Mouse (Mus musculus): ENCODE measurements around the gene Ncr1. TPM values are rescaled to one million over a fixed set of nuclear protein-coding genes. Genes with fewer than 3 reads are reported as not detected.
"Not testable (repeated sequence)": the region's sequence is repeated elsewhere in the genome, so short reads cannot be mapped to it uniquely, and the experiment has no call there.

Ncr1 gene
- polyA plus RNA-seq (2012; rRNA removed): 0.29 and 0.52 TPM in 2 replicates

DNA sequence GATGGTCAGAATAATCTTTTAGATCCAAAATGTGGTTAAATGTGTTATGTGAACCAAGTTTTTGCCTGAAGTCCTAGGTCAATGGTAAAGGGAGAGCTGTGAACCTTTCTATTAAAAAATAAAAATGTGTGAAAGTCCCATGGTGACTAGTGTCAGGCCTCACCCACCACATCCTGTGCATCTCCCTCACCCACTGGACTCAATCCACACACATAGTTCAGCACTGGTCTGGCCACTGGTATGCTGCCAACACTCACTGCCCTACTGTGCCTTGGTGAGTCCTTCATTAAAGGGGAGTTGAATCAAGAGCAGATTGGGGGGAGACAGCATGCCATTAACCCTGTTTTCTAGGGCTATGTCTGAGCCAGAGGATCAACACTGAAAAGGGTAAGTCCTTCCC is at the start of gene Ncr1:
Gene Ncr1 (plus strand): TSS at position 216 of the 400 bp plus-strand sequence.
- H3K36me3 ChIP-seq (ENCODE audit: control insufficient read depth, insufficient read depth, low read length): no peaks in the 10 kb centered on the region
- TF ChIP-seq POLR2A (IDR thresholded peaks at IDR 0.05; ENCODE audit: low read depth, low read length): no peak
- TF ChIP-seq CTCF (conservative IDR thresholded peaks at IDR 0.05; ENCODE audit: insufficient read depth, insufficient read length, low read depth, low read length): no peak
- no peak for DNase-seq
- H3K4me3 ChIP-seq (ENCODE audit: insufficient read depth, low read depth, low read length): no peak within 1 kb of the TSS
- no peaks in the 10 kb centered on the region for H3K27me3 ChIP-seq (replicated peaks; ENCODE audit: control insufficient read depth, insufficient read depth, low read length)
- no peak within 1 kb of the TSS for H3K27ac ChIP-seq (ENCODE audit: insufficient read depth, low read depth, low read length)
- no peaks in the 10 kb centered on the region for H3K4me1 ChIP-seq (ENCODE audit: control insufficient read depth, insufficient read depth, low read length)

DNA sequence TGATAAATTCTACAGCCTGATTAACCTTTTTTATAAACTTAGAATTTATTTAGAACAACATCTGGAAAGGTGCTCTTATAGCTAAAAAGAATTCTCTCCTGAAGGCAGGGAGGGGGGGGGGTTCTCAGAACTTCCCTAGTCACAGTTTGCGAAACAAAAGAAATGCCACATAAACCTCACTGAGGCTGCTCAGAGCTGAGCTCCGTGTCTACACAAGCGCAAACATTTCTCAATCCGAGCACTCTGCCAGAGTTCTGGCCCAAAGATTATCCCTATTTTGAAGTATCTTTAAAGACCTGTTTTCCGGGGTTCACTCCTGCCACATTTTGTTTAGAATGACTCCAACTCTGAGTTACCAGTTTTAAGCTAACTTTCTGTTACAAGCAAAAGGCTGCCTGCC is 44.9 kb upstream of the Ncr1 start:
- Histone ChIP-seq H3K27me3 (replicated peaks; ENCODE audit: control insufficient read depth, insufficient read depth, low read length) (no peaks in the 10 kb centered on the region), H3K4me3 (ENCODE audit: insufficient read depth, low read depth, low read length) (no peak overlapping the region), H3K36me3 (ENCODE audit: control insufficient read depth, insufficient read depth, low read length) (no peaks in the 10 kb centered on the region), H3K27ac (ENCODE audit: insufficient read depth, low read depth, low read length) (no peak overlapping the region), H3K4me1 (ENCODE audit: control insufficient read depth, insufficient read depth, low read length) (no peaks in the 10 kb centered on the region)
- no peak for DNase-seq
- WGBS: 81% methylated on average over 5 of the region's 5 CpGs
- TF ChIP-seq CTCF (conservative IDR thresholded peaks at IDR 0.05; ENCODE audit: insufficient read depth, insufficient read length, low read depth, low read length) (no peak), POLR2A (IDR thresholded peaks at IDR 0.05; ENCODE audit: low read depth, low read length) (no peak)

DNA sequence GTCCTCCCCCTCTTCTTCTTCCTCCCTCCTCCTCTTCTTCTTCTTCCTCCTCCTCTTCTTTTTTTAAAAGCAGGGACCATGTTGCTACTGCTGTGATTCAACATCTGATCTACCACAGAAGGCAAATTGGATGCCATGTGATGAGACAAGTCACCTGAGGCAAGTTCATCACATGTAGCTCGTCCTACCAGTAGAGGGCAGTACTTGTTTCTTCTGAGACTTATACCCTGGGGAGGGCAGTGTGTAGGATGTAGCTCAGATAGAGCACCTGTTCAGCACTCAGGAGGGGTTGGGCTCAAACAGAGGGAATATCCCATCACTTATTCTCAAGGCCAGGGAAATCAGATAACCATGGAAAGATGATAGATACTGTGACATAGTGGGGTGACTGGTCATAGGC is 40.3 kb upstream of the Ncr1 start:
- Histone ChIP-seq H3K4me1 (ENCODE audit: control insufficient read depth, insufficient read depth, low read length) (no peaks in the 10 kb centered on the region), H3K27ac (ENCODE audit: insufficient read depth, low read depth, low read length) (no peak overlapping the region), H3K36me3 (ENCODE audit: control insufficient read depth, insufficient read depth, low read length) (no peaks in the 10 kb centered on the region), H3K4me3 (ENCODE audit: insufficient read depth, low read depth, low read length) (no peak overlapping the region), H3K27me3 (replicated peaks; ENCODE audit: control insufficient read depth, insufficient read depth, low read length) (no peaks in the 10 kb centered on the region; the same call in 1 of the 2 replicates)
- peak; percentile 25 for DNase-seq
- TF ChIP-seq POLR2A (IDR thresholded peaks at IDR 0.05; ENCODE audit: low read depth, low read length) (no peak), CTCF (conservative IDR thresholded peaks at IDR 0.05; ENCODE audit: insufficient read depth, insufficient read length, low read depth, low read length) (peak; percentile 48)
- 49% methylated on average over 1 of the region's 1 CpGs for WGBS

DNA sequence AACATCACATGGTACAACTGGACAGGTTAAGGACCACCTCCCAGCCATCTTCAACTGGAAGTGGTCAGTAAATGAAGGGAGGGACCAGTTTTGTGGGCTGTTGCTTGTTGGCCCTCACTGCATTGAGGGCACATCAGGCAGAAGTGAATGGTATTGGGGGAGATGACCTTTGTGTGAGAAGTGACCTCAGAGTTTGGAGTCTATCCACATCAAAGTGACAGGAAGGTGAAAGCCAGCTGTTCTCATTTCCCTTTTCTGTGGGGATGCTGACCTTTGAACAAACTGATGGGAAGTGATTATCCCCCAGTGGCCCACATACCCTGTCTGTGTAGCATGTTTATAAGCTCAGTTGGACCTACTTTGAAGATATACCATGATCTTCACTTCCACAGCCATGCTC is 37.4 kb upstream of the Ncr1 start:
- Histone ChIP-seq H3K36me3 (ENCODE audit: control insufficient read depth, insufficient read depth, low read length) (no peaks in the 10 kb centered on the region), H3K27me3 (replicated peaks; ENCODE audit: control insufficient read depth, insufficient read depth, low read length) (no peaks in the 10 kb centered on the region; the same call in 1 of the 2 replicates), H3K4me1 (ENCODE audit: control insufficient read depth, insufficient read depth, low read length) (no peaks in the 10 kb centered on the region), H3K4me3 (ENCODE audit: insufficient read depth, low read depth, low read length) (no peak overlapping the region), H3K27ac (ENCODE audit: insufficient read depth, low read depth, low read length) (no peak overlapping the region)
- no peak for DNase-seq
- no peak for TF ChIP-seq CTCF (conservative IDR thresholded peaks at IDR 0.05; ENCODE audit: insufficient read depth, insufficient read length, low read depth, low read length)
- no peak for TF ChIP-seq POLR2A (IDR thresholded peaks at IDR 0.05; ENCODE audit: low read depth, low read length)

DNA sequence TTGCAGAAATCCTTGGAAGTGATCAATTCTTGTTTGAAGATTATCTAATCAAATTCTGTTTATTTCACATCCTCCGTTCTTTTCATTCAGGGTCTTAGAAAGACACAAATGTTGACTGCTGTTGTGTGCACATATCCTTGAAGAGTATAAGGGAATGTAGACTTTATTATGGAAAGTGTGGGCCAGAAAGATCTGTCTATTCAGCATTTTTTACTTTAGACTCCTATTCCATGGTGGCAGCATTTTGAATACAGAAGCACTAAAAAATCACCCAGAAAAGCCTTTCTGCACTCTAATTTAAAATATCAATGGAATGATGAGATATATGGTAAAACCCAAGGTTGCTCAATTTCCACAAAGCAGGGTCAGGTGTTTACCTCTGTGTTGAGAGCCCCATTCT is 34.1 kb upstream of the Ncr1 start:
- no peaks in the 10 kb centered on the region for H3K36me3 ChIP-seq (ENCODE audit: control insufficient read depth, insufficient read depth, low read length)
- TF ChIP-seq CTCF (conservative IDR thresholded peaks at IDR 0.05; ENCODE audit: insufficient read depth, insufficient read length, low read depth, low read length) (no peak), POLR2A (IDR thresholded peaks at IDR 0.05; ENCODE audit: low read depth, low read length) (no peak)
- 95% methylated on average over 1 of the region's 1 CpGs for WGBS
- no peaks in the 10 kb centered on the region; the same call in 1 of the 2 replicates for H3K27me3 ChIP-seq (replicated peaks; ENCODE audit: control insufficient read depth, insufficient read depth, low read length)
- H3K27ac ChIP-seq (ENCODE audit: insufficient read depth, low read depth, low read length): no peak overlapping the region
- no peaks in the 10 kb centered on the region for H3K4me1 ChIP-seq (ENCODE audit: control insufficient read depth, insufficient read depth, low read length)
- no peak overlapping the region for H3K4me3 ChIP-seq (ENCODE audit: insufficient read depth, low read depth, low read length)
- DNase-seq: no peak

DNA sequence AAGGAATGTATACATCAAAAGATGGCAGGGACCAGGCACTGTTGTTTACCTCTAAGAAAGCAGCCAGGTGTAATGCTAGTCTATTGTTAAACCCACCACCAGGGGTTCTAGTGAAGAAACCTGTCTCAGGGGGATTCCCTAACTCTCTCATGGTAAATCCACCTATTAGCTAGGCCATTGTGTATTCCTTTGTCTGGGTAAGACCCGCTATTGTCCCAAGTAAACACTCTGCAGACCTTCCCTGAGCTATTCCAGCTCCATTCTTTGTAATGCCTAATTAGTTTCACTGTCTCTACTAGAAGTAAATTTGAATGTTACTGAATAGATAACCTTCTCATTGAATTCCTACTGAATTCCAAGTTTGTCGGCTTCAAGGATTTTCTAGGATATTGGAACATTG is 24.4 kb upstream of the Ncr1 start:
- DNase-seq; H3K4me3 ChIP-seq (ENCODE audit: insufficient read depth, low read depth, low read length); H3K27me3 ChIP-seq (replicated peaks; ENCODE audit: control insufficient read depth, insufficient read depth, low read length); H3K36me3 ChIP-seq (ENCODE audit: control insufficient read depth, insufficient read depth, low read length); H3K27ac ChIP-seq (ENCODE audit: insufficient read depth, low read depth, low read length); H3K4me1 ChIP-seq (ENCODE audit: control insufficient read depth, insufficient read depth, low read length): not testable (repeated sequence)
- 83% methylated on average over 2 of the region's 2 CpGs for WGBS

DNA sequence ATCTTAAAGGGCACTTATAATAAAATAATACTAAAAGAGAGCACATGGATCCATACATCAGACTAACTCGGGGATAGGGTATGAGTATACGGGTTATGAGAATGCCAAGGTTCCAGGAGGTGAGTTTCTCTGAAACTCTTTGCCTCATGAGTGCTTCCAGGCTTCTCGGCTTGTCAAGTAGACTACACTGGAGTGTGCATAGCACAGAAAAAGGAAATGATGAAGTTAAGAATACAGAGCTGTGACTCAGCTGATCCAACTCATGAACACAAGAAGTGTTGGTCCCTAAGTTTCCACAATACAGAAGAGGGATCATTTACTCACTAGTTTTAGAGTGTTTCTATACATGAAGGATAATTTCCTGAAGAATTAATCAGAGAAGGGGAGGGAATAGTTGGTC is 24.0 kb upstream of the Ncr1 start:
- not testable (repeated sequence) for H3K4me3 ChIP-seq (ENCODE audit: insufficient read depth, low read depth, low read length); H3K36me3 ChIP-seq (ENCODE audit: control insufficient read depth, insufficient read depth, low read length); DNase-seq; H3K4me1 ChIP-seq (ENCODE audit: control insufficient read depth, insufficient read depth, low read length); H3K27me3 ChIP-seq (replicated peaks; ENCODE audit: control insufficient read depth, insufficient read depth, low read length); H3K27ac ChIP-seq (ENCODE audit: insufficient read depth, low read depth, low read length)
- 83% methylated on average over 3 of the region's 3 CpGs for WGBS

DNA sequence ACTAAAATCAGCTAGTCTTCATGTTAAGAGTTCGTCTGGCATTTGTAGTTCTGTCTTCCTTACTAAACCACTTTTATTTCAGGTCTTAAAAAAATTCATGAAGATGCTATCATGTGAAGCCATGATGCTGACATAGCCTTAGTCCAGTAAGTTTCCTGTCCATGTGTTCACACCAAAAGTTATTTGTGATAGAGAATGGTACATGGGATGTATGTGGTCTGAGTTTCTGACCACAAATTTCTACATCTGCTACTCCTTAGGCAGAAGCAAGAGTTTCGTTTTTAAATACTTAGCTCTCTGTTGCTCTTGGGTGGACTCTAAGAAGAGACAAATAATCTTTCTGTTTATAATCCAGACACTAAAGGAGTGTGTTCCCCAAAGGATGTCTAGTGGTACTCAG is 14.2 kb upstream of the Ncr1 start:
- TF ChIP-seq CTCF (conservative IDR thresholded peaks at IDR 0.05; ENCODE audit: insufficient read depth, insufficient read length, low read depth, low read length) (no peak), POLR2A (IDR thresholded peaks at IDR 0.05; ENCODE audit: low read depth, low read length) (no peak)
- Histone ChIP-seq H3K27me3 (replicated peaks; ENCODE audit: control insufficient read depth, insufficient read depth, low read length) (no peaks in the 10 kb centered on the region), H3K4me3 (ENCODE audit: insufficient read depth, low read depth, low read length) (no peak overlapping the region), H3K4me1 (ENCODE audit: control insufficient read depth, insufficient read depth, low read length) (no peaks in the 10 kb centered on the region), H3K36me3 (ENCODE audit: control insufficient read depth, insufficient read depth, low read length) (no peaks in the 10 kb centered on the region), H3K27ac (ENCODE audit: insufficient read depth, low read depth, low read length) (no peak overlapping the region)
- no peak for DNase-seq
- WGBS: 68% methylated on average over 2 of the region's 2 CpGs
